Mouse (Mus musculus) intestine, embryonic 14.5 days (tissue): ENCODE results near the gene Dnajc28. TPM values are rescaled to one million over a fixed set of nuclear protein-coding genes. Genes with fewer than 3 reads are reported as not detected.
"Not testable (repeated sequence)": the region's sequence is repeated elsewhere in the genome, so short reads cannot be mapped to it uniquely, and the experiment has no call there.

ENCODE experiments used
- ATAC-seq: fragments of 200-750 bp; cut with Nextera tagmentation; replicated peaks from 2 replicates; pipeline ENCODE4 v1.8.0; 2017; ENCODE audit warnings: low read depth, moderate number of reproducible peaks, moderate TSS enrichment, moderate library complexity; ENCODE audit not compliant: low FRiP score, low TSS enrichment
- DNase-seq: peaks from one replicate; pipeline ENCODE4 v3.0.0-alpha.2; 2018; ENCODE audit warnings: low spot score
- H3K27ac ChIP-seq: fragments of 300-500 bp; sonication (generic); 2 replicates; pipeline ENCODE4 v1.5.1; 2014; ENCODE audit warnings: low read depth, mild to moderate bottlenecking, control low read depth
- H3K27me3 ChIP-seq: fragments of 300-500 bp; sonication (generic); replicated peaks from 2 replicates; pipeline ENCODE4 v1.6.1; 2014; ENCODE audit warnings: low read length, control low read depth; ENCODE audit not compliant: control insufficient read depth, insufficient read depth
- H3K36me3 ChIP-seq: fragments of 300-500 bp; sonication (generic); 2 replicates; pipeline ENCODE4 v1.6.1; 2014; ENCODE audit warnings: low read length, control low read depth; ENCODE audit not compliant: control insufficient read depth, insufficient read depth
- H3K4me1 ChIP-seq: fragments of 300-500 bp; sonication (generic); replicated peaks from 2 replicates; pipeline ENCODE4 v1.6.1; 2014; ENCODE audit warnings: low read length, control low read depth, mixed read lengths; ENCODE audit not compliant: control insufficient read depth, insufficient read depth
- H3K4me2 ChIP-seq: fragments of 300-500 bp; sonication (generic); 2 replicates; pipeline ENCODE4 v1.6.1; 2014; ENCODE audit warnings: low read length
- H3K4me3 ChIP-seq: fragments of 300-500 bp; sonication (generic); 2 replicates; pipeline ENCODE4 v1.5.1; 2014; ENCODE audit warnings: low read depth, low read length, control low read depth, mixed read lengths
- H3K9ac ChIP-seq: fragments of 300-500 bp; sonication (generic); 2 replicates; pipeline ENCODE4 v1.6.1; 2014; ENCODE audit warnings: mild to moderate bottlenecking, low read length
- H3K9me3 ChIP-seq: fragments of 300-500 bp; sonication (generic); 2 replicates; pipeline ENCODE4 v1.6.1; 2016; ENCODE audit warnings: low read length, control low read depth; ENCODE audit not compliant: control insufficient read depth
- WGBS: fragments of 180-500 bp; shearing (Covaris S2); extraction: QIAGEN DNeasy Blood & Tissue Kit; methylation state at CpG from one replicate; pipeline ENCODE4 v1.1.7; 2014; 5-methylcytosine and 5-hydroxymethylcytosine counted together
- polyA plus RNA-seq: library from polyadenylated mRNA; unstranded; fragments of >200 nt; fragmentation: Nextera tagmentation; extraction: Ambion mirVana; gene quantifications from 2 replicates; pipeline ENCODE4 v1.2.1, GENCODE M21; 2014

Dnajc28 gene
- polyA plus RNA-seq, 1 experiment from 2014 or later = 2.4 TPM

GRCm38 (mm10) chr16:91649781-91650180 lies 31.0 kb upstream of the Dnajc28 start:
- peak overlapping the region; percentile 20; the same call in 1 of the 2 replicates for H3K4me2 ChIP-seq

GRCm38 (mm10) chr16:91649246-91649645 lies 30.4 kb upstream of the Dnajc28 start:
- WGBS = 65% methylated on average over 3 of the region's 3 CpGs
- H3K9me3 ChIP-seq = no peaks in the 10 kb centered on the region
- no peak overlapping the region for H3K27ac ChIP-seq
- no peaks in the 10 kb centered on the region for H3K27me3 ChIP-seq
- DNase-seq (peak; percentile 43), ATAC-seq (no peak)
- H3K4me3 ChIP-seq = peak overlapping the region; percentile 97
- no peak overlapping the region; the same call in 1 of the 2 replicates for H3K9ac ChIP-seq
- H3K36me3 ChIP-seq = peaks cover 26% of the 10 kb centered on the region
- peaks cover 3% of the 10 kb centered on the region; the same call in 1 of the 2 replicates for H3K4me1 ChIP-seq
- peak overlapping the region; percentile 72 for H3K4me2 ChIP-seq

More at GRCm38 (mm10) chr16:91649781-91650180, 31.0 kb upstream of the Dnajc28 start:
- peak overlapping the region; percentile 2; the same call in 1 of the 2 replicates for H3K4me3 ChIP-seq
- no peak overlapping the region for H3K9ac ChIP-seq
- H3K27me3 ChIP-seq = no peaks in the 10 kb centered on the region
- ATAC-seq = no peak
- DNase-seq = peak; percentile 39
- H3K4me1 ChIP-seq = peaks cover 3% of the 10 kb centered on the region; the same call in 1 of the 2 replicates
- no peaks in the 10 kb centered on the region for H3K9me3 ChIP-seq
- H3K36me3 ChIP-seq = peaks cover 31% of the 10 kb centered on the region
- no peak overlapping the region for H3K27ac ChIP-seq

GRCm38 (mm10) chr16:91648220-91648550 lies 29.4 kb upstream of the Dnajc28 start:
- peak overlapping the region; percentile 98 for H3K9ac ChIP-seq

GRCm38 (mm10) chr16:91647461-91648219 lies 28.8 kb upstream of the Dnajc28 start, which contains the start of gene Son:
Gene Son (plus strand): TSS chr16:91647506.
- DNase-seq (peak; percentile 95), ATAC-seq (peak; percentile 96)
- Histone ChIP-seq H3K4me1 (peaks cover 3% of the 10 kb centered on the region; the same call in 1 of the 2 replicates), H3K9ac (peak within 1 kb of the TSS; percentile 98), H3K4me2 (peak within 1 kb of the TSS; percentile 99), H3K9me3 (no peaks in the 10 kb centered on the region), H3K36me3 (peaks cover 21% of the 10 kb centered on the region), H3K4me3 (peak within 1 kb of the TSS; percentile 97), H3K27ac (peak within 1 kb of the TSS; percentile 98), H3K27me3 (no peaks in the 10 kb centered on the region)
- WGBS = under 1% methylated on average over 69 of the region's 70 CpGs

More at GRCm38 (mm10) chr16:91648220-91648550, 29.4 kb upstream of the Dnajc28 start:
- H3K36me3 ChIP-seq = peaks cover 19% of the 10 kb centered on the region
- H3K4me2 ChIP-seq = peak overlapping the region; percentile 72
- H3K27ac ChIP-seq = peak overlapping the region; percentile 98
- under 1% methylated on average over 25 of the region's 25 CpGs for WGBS
- H3K9me3 ChIP-seq = no peaks in the 10 kb centered on the region
- DNase-seq = peak; percentile 92
- H3K4me1 ChIP-seq = peaks cover 3% of the 10 kb centered on the region; the same call in 1 of the 2 replicates
- H3K4me3 ChIP-seq = peak overlapping the region; percentile 97
- no peaks in the 10 kb centered on the region for H3K27me3 ChIP-seq
- ATAC-seq = peak; percentile 56

- Histone ChIP-seq H3K27me3 (no peaks in the 10 kb centered on the region), H3K9ac (peak within 1 kb of the TSS; percentile 98), H3K4me1 (peaks cover 3% of the 10 kb centered on the region; the same call in 1 of the 2 replicates), H3K4me3 (peak within 1 kb of the TSS; percentile 97), H3K4me2 (peak within 1 kb of the TSS; percentile 99), H3K27ac (peak within 1 kb of the TSS; percentile 98), H3K9me3 (no peaks in the 10 kb centered on the region), H3K36me3 (peaks cover 21% of the 10 kb centered on the region)
- under 1% methylated on average over 58 of the region's 59 CpGs for WGBS
- ATAC-seq = peak; percentile 90
- no peak for DNase-seq
Observed at GRCm38 (mm10) chr16:91646681-91647419, 28.0 kb upstream of the Dnajc28 start, which contains the start of gene Gart. Gene Gart (minus strand): TSS chr16:91646952.

GRCm38 (mm10) chr16:91645995-91646602 lies 27.3 kb upstream of the Dnajc28 start:
- peak; percentile 52 for DNase-seq
- peaks cover 3% of the 10 kb centered on the region; the same call in 1 of the 2 replicates for H3K4me1 ChIP-seq
- H3K27me3 ChIP-seq = no peaks in the 10 kb centered on the region
- H3K27ac ChIP-seq = peak overlapping the region; percentile 98
- H3K36me3 ChIP-seq = peaks cover 22% of the 10 kb centered on the region
- peak overlapping the region; percentile 98 for H3K9ac ChIP-seq
- no peaks in the 10 kb centered on the region for H3K9me3 ChIP-seq
- ATAC-seq = no peak
- H3K4me3 ChIP-seq = peak overlapping the region; percentile 97
- WGBS = 1% methylated on average over 11 of the region's 11 CpGs
- H3K4me2 ChIP-seq = peak overlapping the region; percentile 99

- WGBS = no CpG with 5 or more reads among the region's 2 CpGs
- H3K4me2 ChIP-seq = peak overlapping the region; percentile 99; the same call in 1 of the 2 replicates
Observed at GRCm38 (mm10) chr16:91645420-91645819, 26.6 kb upstream of the Dnajc28 start.

GRCm38 (mm10) chr16:91644901-91645300 lies 26.1 kb upstream of the Dnajc28 start:
- Histone ChIP-seq H3K4me1 (peaks cover 3% of the 10 kb centered on the region; the same call in 1 of the 2 replicates), H3K9ac (no peak overlapping the region), H3K27ac (no peak overlapping the region), H3K4me3 (no peak overlapping the region), H3K27me3 (no peaks in the 10 kb centered on the region), H3K9me3 (no peaks in the 10 kb centered on the region), H3K36me3 (peaks cover 31% of the 10 kb centered on the region), H3K4me2 (no peak overlapping the region)
- WGBS = 88% methylated on average over 2 of the region's 2 CpGs
- ATAC-seq (no peak), DNase-seq (no peak)

More at GRCm38 (mm10) chr16:91645420-91645819, 26.6 kb upstream of the Dnajc28 start:
- DNase-seq = peak; percentile 12
- H3K36me3 ChIP-seq = peaks cover 26% of the 10 kb centered on the region
- not testable (repeated sequence) for H3K27me3 ChIP-seq, H3K27ac ChIP-seq, H3K4me1 ChIP-seq, ATAC-seq, H3K9me3 ChIP-seq, H3K9ac ChIP-seq, H3K4me3 ChIP-seq
